Mouse (Mus musculus): ENCODE data around the gene Ubash3a.

DNA sequence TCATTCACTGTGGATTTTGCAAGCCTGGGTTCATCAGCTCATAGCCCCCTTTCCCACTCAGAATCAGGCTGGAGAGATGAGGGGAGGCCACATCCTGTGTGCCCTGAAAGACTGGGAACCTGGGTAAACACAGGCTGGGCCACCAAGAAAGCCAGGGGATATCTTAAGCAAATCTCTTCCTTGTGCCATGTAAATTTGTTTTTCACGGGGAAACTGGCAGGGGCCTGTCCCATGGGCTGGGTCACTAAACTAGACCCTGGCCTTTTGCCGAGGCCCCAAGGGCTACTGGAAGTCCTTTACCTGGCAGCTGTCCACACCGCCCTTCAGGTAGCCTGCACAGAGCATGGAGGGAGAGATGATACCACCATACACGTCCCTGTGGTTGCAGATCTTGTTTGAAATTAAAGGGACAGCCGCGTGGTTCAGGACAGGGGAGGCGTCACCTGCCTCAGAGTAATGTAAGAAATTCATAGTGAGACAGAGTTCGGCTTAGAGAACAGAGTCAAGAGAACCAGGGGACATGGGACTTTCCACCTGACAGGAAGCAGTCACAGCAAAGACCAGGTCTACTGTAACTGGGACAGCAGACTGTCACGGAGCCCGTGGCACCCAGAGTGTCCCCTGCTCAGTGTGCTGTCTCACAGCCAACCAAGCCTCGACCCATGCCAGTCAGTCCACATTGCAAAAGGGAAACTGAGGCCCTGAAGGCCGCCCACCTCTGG, 23.2 kb upstream of the Ubash3a start:
- no peak for TF ChIP-seq CTCF (IDR thresholded peaks at IDR 0.05; ENCODE audit: low read depth)
- no peak for TF ChIP-seq EP300 (IDR thresholded peaks at IDR 0.05; ENCODE audit: low read depth)

Measured in liver, embryonic 14.5 days (tissue).